Mouse (Mus musculus) CH12.LX (cell line): Measurements from ENCODE around the gene Sprn.

Experiments used
- CTCF ChIP-seq, 2 experiments: IDR thresholded peaks in 1 of 2; conservative IDR thresholded peaks in 1 of 2; 2 replicates each; pipeline ENCODE4 v1.5.1; 2011 to 2012; ENCODE audit warnings: low read depth in 2 of 2, low read length in 2 of 2, improper control_type of control experiment in 1 of 2, inconsistent platforms in 1 of 2, mild to moderate bottlenecking in 1 of 2, moderate library complexity in 1 of 2
- EP300 ChIP-seq: IDR thresholded peaks from 2 replicates; pipeline ENCODE4 v1.6.1; 2011; ENCODE audit warnings: low read length, improper control_type of control experiment
- ETS1 ChIP-seq: conservative IDR thresholded peaks from 2 replicates; pipeline ENCODE4 v1.6.1; 2012; ENCODE audit warnings: low read depth, mild to moderate bottlenecking, inconsistent platforms, low read length, improper control_type of control experiment, moderate library complexity
- HCFC1 ChIP-seq: IDR thresholded peaks from 2 replicates; pipeline ENCODE4 v1.6.1; 2012; ENCODE audit warnings: low read depth, mild to moderate bottlenecking, inconsistent platforms, low read length, improper control_type of control experiment
- MAFK ChIP-seq: IDR thresholded peaks from 2 replicates; pipeline ENCODE4 v1.6.1; 2011; ENCODE audit warnings: low read length, improper control_type of control experiment; ENCODE audit not compliant: insufficient replicate concordance
- MAX ChIP-seq: IDR thresholded peaks from 2 replicates; pipeline ENCODE4 v1.6.1; 2011; ENCODE audit warnings: low read length, improper control_type of control experiment
- MEF2A ChIP-seq: IDR thresholded peaks from 2 replicates; pipeline ENCODE4 v1.6.1; 2014; ENCODE audit warnings: low read depth, mild to moderate bottlenecking, inconsistent platforms, low read length, improper control_type of control experiment, borderline replicate concordance
- MYC ChIP-seq: IDR thresholded peaks from 2 replicates; pipeline ENCODE4 v1.6.1; 2011; ENCODE audit warnings: low read depth, mild to moderate bottlenecking, improper control_type of control experiment, low read length
- NRF1 ChIP-seq: IDR thresholded peaks from 2 replicates; pipeline ENCODE4 v1.6.1; 2014; ENCODE audit warnings: low read depth, mild to moderate bottlenecking, inconsistent platforms, low read length, improper control_type of control experiment, moderate library complexity
- POLR2A ChIP-seq: IDR thresholded peaks from 2 replicates; pipeline ENCODE4 v1.6.1; 2011; ENCODE audit warnings: low read depth, mild to moderate bottlenecking, improper control_type of control experiment, low read length
- RAD21 ChIP-seq: IDR thresholded peaks from 2 replicates; pipeline ENCODE4 v1.6.1; 2011; ENCODE audit warnings: low read depth, mild to moderate bottlenecking, low read length, improper control_type of control experiment, moderate library complexity
- TCF12 ChIP-seq: IDR thresholded peaks from 2 replicates; pipeline ENCODE4 v1.6.1; 2014; ENCODE audit warnings: low read depth, mild to moderate bottlenecking, inconsistent platforms, low read length, improper control_type of control experiment
- USF1 ChIP-seq: IDR thresholded peaks from 2 replicates; pipeline ENCODE4 v1.6.1; 2014; ENCODE audit warnings: low read depth, mild to moderate bottlenecking, inconsistent platforms, low read length, improper control_type of control experiment

GRCm38 (mm10) chr7:140153383-140153782 is 1.3 kb downstream of the Sprn start:
- TF ChIP-seq POLR2A (no peak), CTCF (conservative IDR thresholded peaks at IDR 0.05 in 1 of 2, IDR thresholded peaks at IDR 0.05 in 1 of 2; ENCODE audit: low read depth in 2 of 2, low read length in 2 of 2) (no peak), RAD21 (no peak), MAFK (no peak), MAX (no peak), EP300 (no peak), HCFC1 (no peak), TCF12 (no peak), USF1 (no peak), MYC (no peak), ETS1 (no peak), NRF1 (no peak), MEF2A (no peak)
